Mouse (Mus musculus) liver, adult 2 months (tissue): ENCODE measurements at regions not wholly inside any gene's neighbourhood (a gene's known extent, or its start where the extent isn't known, plus 50 kb on each side); places are given as distances from the start of the nearest gene placed in this dataset.

ENCODE experiments used
- DNase-seq: peaks from one replicate; pipeline ENCODE4 v3.0.0-alpha.2; 2011; ENCODE audit warnings: low read depth, low spot score; ENCODE audit errors: extremely low read depth
- H3K27ac ChIP-seq: fragments of 200-500 bp; replicated peaks from 2 replicates; pipeline ENCODE4 v1.5.1; 2012; ENCODE audit warnings: low read depth, mild to moderate bottlenecking, control low read depth, inconsistent platforms, low read length; ENCODE audit not compliant: insufficient read depth
- H3K27me3 ChIP-seq: fragments of 200-500 bp; 2 replicates; pipeline ENCODE4 v1.6.1; 2012; ENCODE audit warnings: mild to moderate bottlenecking, moderate library complexity, low read length, inconsistent platforms; ENCODE audit not compliant: control insufficient read depth, insufficient read depth
- H3K36me3 ChIP-seq: fragments of 200-500 bp; 2 replicates; pipeline ENCODE4 v1.6.1; 2012; ENCODE audit warnings: low read length, inconsistent platforms; ENCODE audit not compliant: control insufficient read depth, insufficient read depth
- H3K4me1 ChIP-seq: fragments of 200-500 bp; 2 replicates; pipeline ENCODE4 v1.6.1; 2011; ENCODE audit warnings: low read length; ENCODE audit not compliant: control insufficient read depth, insufficient read depth
- H3K4me3 ChIP-seq: fragments of 200-500 bp; 2 replicates; pipeline ENCODE4 v1.5.1; 2011; ENCODE audit warnings: low read depth, mild to moderate bottlenecking, control low read depth, low read length, moderate library complexity; ENCODE audit not compliant: insufficient read depth
- H3K79me2 ChIP-seq: fragments of 200-500 bp; 2 replicates; pipeline ENCODE4 v1.6.1; 2012; ENCODE audit warnings: inconsistent platforms, mild to moderate bottlenecking, low read length, moderate library complexity; ENCODE audit not compliant: control insufficient read depth, insufficient read depth
- H3K9ac ChIP-seq: fragments of 200-500 bp; 2 replicates; pipeline ENCODE4 v1.6.1; 2012; ENCODE audit warnings: low read depth, mild to moderate bottlenecking, control low read depth, inconsistent platforms, low read length
- CTCF ChIP-seq: fragments of 200-500 bp; IDR thresholded peaks from 2 replicates; pipeline ENCODE4 v1.5.1; 2011; ENCODE audit warnings: low read depth, low read length, control low read depth
- POLR2A ChIP-seq: fragments of 200-500 bp; IDR thresholded peaks from 2 replicates; pipeline ENCODE4 v1.6.1; 2011; ENCODE audit warnings: low read length, control low read depth; ENCODE audit not compliant: insufficient read depth; ENCODE audit errors: extremely low read depth
- WGBS: fragments of 180-500 bp; shearing (Covaris S2); methylation state at CpG from one replicate; pipeline ENCODE4 v1.1.7; 2018; 5-methylcytosine and 5-hydroxymethylcytosine counted together

- Histone ChIP-seq H3K27me3 (no peaks in the 10 kb centered on the region), H3K9ac (no peak overlapping the region), H3K36me3 (no peaks in the 10 kb centered on the region), H3K79me2 (no peaks in the 10 kb centered on the region), H3K4me1 (no peaks in the 10 kb centered on the region), H3K27ac (no peak overlapping the region), H3K4me3 (no peak overlapping the region)
- DNase-seq, result no peak
- TF ChIP-seq POLR2A (no peak), CTCF (no peak)
- WGBS, result 50% methylated on average over 1 of the region's 1 CpGs
Observed at GRCm38 (mm10) chr1:120706011-120706410, 103.8 kb downstream of the En1 start.

GRCm38 (mm10) chr1:120708511-120708910 is 106.3 kb downstream of the En1 start:
- TF ChIP-seq POLR2A (no peak), CTCF (no peak)
- WGBS, result 64% methylated on average over 5 of the region's 5 CpGs
- Histone ChIP-seq H3K36me3 (no peaks in the 10 kb centered on the region), H3K4me3 (no peak overlapping the region), H3K27me3 (no peaks in the 10 kb centered on the region), H3K27ac (no peak overlapping the region), H3K79me2 (no peaks in the 10 kb centered on the region), H3K9ac (no peak overlapping the region), H3K4me1 (no peaks in the 10 kb centered on the region)
- DNase-seq, result no peak

GRCm38 (mm10) chr1:120715105-120715877 is 113.1 kb downstream of the En1 start:
- no peaks in the 10 kb centered on the region for H3K79me2 ChIP-seq
- no peaks in the 10 kb centered on the region for H3K36me3 ChIP-seq
- no peaks in the 10 kb centered on the region for H3K27me3 ChIP-seq
- H3K27ac ChIP-seq, result no peak overlapping the region
- no peak overlapping the region for H3K4me3 ChIP-seq
- no peak for DNase-seq
- no peak for TF ChIP-seq CTCF
- no peak for TF ChIP-seq POLR2A
- no peaks in the 10 kb centered on the region for H3K4me1 ChIP-seq
- no peak overlapping the region for H3K9ac ChIP-seq
- 71% methylated on average over 9 of the region's 9 CpGs for WGBS

DNA sequence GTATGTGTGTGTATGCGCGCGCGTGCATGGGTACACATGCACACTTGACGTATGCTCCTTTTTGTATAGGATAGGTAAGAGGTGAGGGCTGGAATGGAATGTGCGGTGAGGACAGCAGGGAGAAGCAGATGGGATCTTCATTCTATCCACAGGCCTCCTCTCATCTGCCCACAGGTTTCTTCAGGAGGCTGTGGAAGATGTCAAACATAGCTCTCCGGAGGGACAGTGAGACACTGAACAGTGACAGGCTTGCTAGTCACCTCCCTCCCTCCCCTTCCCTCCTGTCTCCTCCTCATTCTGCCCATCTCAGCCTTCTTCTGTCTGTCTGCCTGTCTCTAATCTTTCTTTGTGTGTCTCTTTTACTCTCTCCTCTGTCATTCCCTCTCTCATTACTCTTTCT is 124.6 kb downstream of the En1 start:
- 0 out of 2 replicates have a peak, but pooled peaks cover 2% of the 10 kb centered on the region for H3K27me3 ChIP-seq
- H3K27ac ChIP-seq, result no peak overlapping the region
- no peak overlapping the region for H3K9ac ChIP-seq
- WGBS, result 94% methylated on average over 7 of the region's 7 CpGs
- no peaks in the 10 kb centered on the region for H3K4me1 ChIP-seq
- TF ChIP-seq CTCF, result no peak
- TF ChIP-seq POLR2A, result no peak
- H3K79me2 ChIP-seq, result no peaks in the 10 kb centered on the region
- DNase-seq, result no peak
- H3K4me3 ChIP-seq, result no peak overlapping the region
- no peaks in the 10 kb centered on the region for H3K36me3 ChIP-seq

DNA sequence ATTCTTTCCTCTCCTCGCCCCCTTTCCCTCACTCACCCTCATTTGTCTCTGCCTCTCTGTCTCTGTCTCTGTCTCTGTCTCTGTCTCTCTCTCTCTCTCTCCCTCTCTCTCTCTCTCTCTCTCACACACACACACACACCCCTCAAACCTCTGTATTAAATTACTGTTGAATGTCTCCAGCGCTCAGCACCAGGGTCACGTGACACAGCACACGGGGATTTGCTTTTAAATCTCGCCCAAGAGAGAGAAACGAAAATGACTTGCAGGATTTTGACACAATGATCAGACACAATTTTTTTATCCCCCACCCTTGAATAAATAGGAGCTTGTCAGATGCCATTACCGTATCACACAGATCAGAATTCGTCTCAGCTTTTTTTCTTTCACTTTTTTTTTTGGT is 125.2 kb downstream of the En1 start:
- H3K9ac ChIP-seq, result no peak overlapping the region
- no peak overlapping the region for H3K27ac ChIP-seq
- no peaks in the 10 kb centered on the region for H3K4me1 ChIP-seq
- no peak overlapping the region for H3K4me3 ChIP-seq
- TF ChIP-seq CTCF (no peak), POLR2A (no peak)
- WGBS, result 79% methylated on average over 8 of the region's 8 CpGs
- no peaks in the 10 kb centered on the region for H3K79me2 ChIP-seq
- H3K36me3 ChIP-seq, result no peaks in the 10 kb centered on the region
- 0 out of 2 replicates have a peak, but pooled peaks cover 2% of the 10 kb centered on the region for H3K27me3 ChIP-seq
- no peak for DNase-seq

DNA sequence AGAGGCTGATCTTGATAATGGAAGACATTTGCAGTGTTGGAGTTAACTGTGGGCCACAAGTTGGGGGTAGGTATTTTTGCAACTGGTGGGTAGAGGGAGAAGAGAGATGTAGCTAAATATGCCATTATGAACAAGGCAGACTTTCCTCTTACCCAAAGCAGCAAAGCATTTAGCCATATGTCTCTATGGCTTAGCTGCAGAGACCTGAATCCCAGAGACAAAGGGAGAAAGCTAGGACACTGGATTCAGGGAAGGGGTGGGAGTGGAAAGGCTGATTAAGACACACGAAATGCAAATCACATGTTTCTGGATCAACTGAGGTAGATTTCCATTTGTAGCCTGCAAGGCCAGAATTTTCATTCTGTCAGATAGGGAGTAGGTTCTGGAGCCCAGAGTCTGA is 129.8 kb downstream of the En1 start:
- Histone ChIP-seq H3K4me1 (no peaks in the 10 kb centered on the region), H3K27me3 (0 out of 2 replicates have a peak, but pooled peaks cover 2% of the 10 kb centered on the region), H3K9ac (no peak overlapping the region), H3K36me3 (no peaks in the 10 kb centered on the region), H3K79me2 (no peaks in the 10 kb centered on the region), H3K4me3 (no peak overlapping the region), H3K27ac (no peak overlapping the region)
- TF ChIP-seq CTCF (no peak), POLR2A (no peak)
- WGBS, result 42% methylated on average over 1 of the region's 1 CpGs
- DNase-seq, result no peak
